ENCODE assay signal across 10 mouse cellular contexts in the genomic region with DNA sequence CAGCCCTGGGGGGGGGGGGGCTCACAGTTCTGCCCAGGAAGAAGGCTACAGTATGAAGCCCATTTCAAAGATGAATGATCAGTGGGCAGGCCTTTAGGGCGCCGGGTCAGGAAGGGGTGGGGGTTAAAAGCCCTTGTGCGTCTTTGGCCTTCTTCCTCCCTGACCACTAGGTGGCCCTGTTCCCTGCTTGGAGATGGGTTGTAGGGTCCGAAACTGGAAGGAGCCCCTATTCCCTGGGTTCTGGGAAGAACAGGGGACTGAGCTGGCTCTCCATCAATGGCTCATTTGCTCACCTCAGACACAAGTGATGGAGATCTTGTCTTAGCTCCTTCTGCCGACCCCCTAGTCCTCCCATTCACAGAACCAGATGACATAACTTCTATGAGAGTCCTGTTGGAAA. TPM values are rescaled to one million over a fixed set of nuclear protein-coding genes. Genes with fewer than 3 reads are reported as not detected.
DNase-seq lines count a peak whose midpoint lies in the region; ATAC-seq lines count a peak whose summit lies in the region.
"Had no signal": no experiment of that assay in that cellular context is flagged by ENCODE, and none has a peak within 500 bp of the region (broad histone marks: within the 10 kb centered on the region; RNA-seq: fewer than 3 reads in every experiment).

No protein-coding gene starts in this region.

- no peak overlapping the region; the same call in 1 of the 2 replicates for H3K9ac ChIP-seq in neural tube, embryonic 15.5 days (replicated peaks)
- H3K9ac ChIP-seq in midbrain, embryonic 14.5 days (replicated peaks; ENCODE audit: low read length): no peak overlapping the region
- H3K9ac ChIP-seq: midbrain, embryonic 12.5 days had no signal

- peak; percentile 64 to 79 for DNase-seq in cerebellum, postnatal 14 days
- DNase-seq in cerebellum, adult 9-10 months: no peak
- DNase-seq in neural tube, embryonic 10.5 days (ENCODE audit: extremely low spot score, low spot score): peak; percentile 47
- DNase-seq in embryo, embryonic 9.5 days (ENCODE audit: extremely low spot score): peak; percentile 64
- peak; percentile 72 for DNase-seq in midbrain, embryonic 14.5 days
- no peak for DNase-seq in adrenal gland, adult 18-20 months (ENCODE audit: low spot score in 2 of 2)
- DNase-seq in thymus, postnatal 10 days (ENCODE audit: low spot score in 2 of 2): no peak

- no peak overlapping the region for H3K4me2 ChIP-seq in neural tube, embryonic 15.5 days
- H3K4me2 ChIP-seq in midbrain, embryonic 14.5 days (ENCODE audit: low read length): no peak overlapping the region
- H3K4me2 ChIP-seq: midbrain, embryonic 12.5 days had no signal

- 7% methylated on average over 5 of the region's 5 CpGs for WGBS in neural tube, embryonic 15.5 days
- WGBS in midbrain, embryonic 14.5 days: 8% methylated on average over 5 of the region's 5 CpGs

- no peak overlapping the region for H3K4me3 ChIP-seq in neural tube, embryonic 15.5 days (replicated peaks)
- no peak overlapping the region for H3K4me3 ChIP-seq in midbrain, embryonic 14.5 days (replicated peaks; ENCODE audit: low read depth, low read length)
- H3K4me3 ChIP-seq: midbrain, embryonic 12.5 days had no signal

- ATAC-seq in neural tube, embryonic 15.5 days (ENCODE audit: low FRiP score): no peak
- ATAC-seq in midbrain, embryonic 14.5 days (ENCODE audit: low FRiP score, low TSS enrichment): no peak

- no peaks in the 10 kb centered on the region for H3K36me3 ChIP-seq in neural tube, embryonic 15.5 days
- H3K36me3 ChIP-seq in midbrain, embryonic 14.5 days (ENCODE audit: control insufficient read depth, insufficient read depth, low read length): no peaks in the 10 kb centered on the region
- H3K36me3 ChIP-seq: midbrain, embryonic 12.5 days had no signal

- peaks cover 10% of the 10 kb centered on the region for H3K27me3 ChIP-seq in neural tube, embryonic 15.5 days (replicated peaks)
- H3K27me3 ChIP-seq in midbrain, embryonic 14.5 days (ENCODE audit: control insufficient read depth, insufficient read depth, low read length): peaks cover 15% of the 10 kb centered on the region

- H3K9me3 ChIP-seq in neural tube, embryonic 15.5 days (replicated peaks): no peaks in the 10 kb centered on the region
- H3K9me3 ChIP-seq in midbrain, embryonic 14.5 days (ENCODE audit: control insufficient read depth, low read length): no peaks in the 10 kb centered on the region
- H3K9me3 ChIP-seq: midbrain, embryonic 12.5 days had no signal

- H3K27ac ChIP-seq in neural tube, embryonic 15.5 days (replicated peaks): no peak overlapping the region
- no peak overlapping the region for H3K27ac ChIP-seq in midbrain, embryonic 14.5 days (replicated peaks; ENCODE audit: low read depth, low read length)
- H3K27ac ChIP-seq: midbrain, embryonic 12.5 days had no signal

- peaks cover 57% of the 10 kb centered on the region for H3K4me1 ChIP-seq in neural tube, embryonic 15.5 days
- H3K4me1 ChIP-seq in midbrain, embryonic 14.5 days (ENCODE audit: control insufficient read depth, insufficient read depth, low read length): peaks cover 22% of the 10 kb centered on the region

RNA-seq across cellular contexts. Expression of gene Chd5, which starts 4.8 kb away (rescaled TPM):
- 46.3 and 53.7 TPM in 2 replicates for polyA plus RNA-seq in neural tube, embryonic 15.5 days (2015; fragmentation: Nextera tagmentation; extraction: Ambion mirVana)
- 38.4 and 53.5 TPM in 2 replicates for polyA plus RNA-seq in midbrain, embryonic 14.5 days (2014; fragmentation: Nextera tagmentation; extraction: Ambion mirVana)
- total RNA-seq in adrenal gland, adult 18-20 months (2021): 1 to 10 TPM; 6.9 to 9.7 TPM

RNA-seq across cellular contexts. Expression of gene Rpl22, which starts 17.8 kb away (rescaled TPM):
- 148 and 190 TPM in 2 replicates for polyA plus RNA-seq in neural tube, embryonic 15.5 days (2015; fragmentation: Nextera tagmentation; extraction: Ambion mirVana)
- 165 and 174 TPM in 2 replicates for polyA plus RNA-seq in midbrain, embryonic 14.5 days (2014; fragmentation: Nextera tagmentation; extraction: Ambion mirVana)
- total RNA-seq in adrenal gland, adult 18-20 months (2021): 100 to 1,000 TPM; 443 to 509 TPM

RNA-seq across cellular contexts. Expression of gene Rnf207, which starts 24.5 kb away (rescaled TPM):
- polyA plus RNA-seq in neural tube, embryonic 15.5 days (2015; fragmentation: Nextera tagmentation; extraction: Ambion mirVana): 7.8 and 12.4 TPM in 2 replicates
- 4.2 and 6.9 TPM in 2 replicates for polyA plus RNA-seq in midbrain, embryonic 14.5 days (2014; fragmentation: Nextera tagmentation; extraction: Ambion mirVana)
- 1 to 10 TPM in 1 of 2 experiments, under 1 TPM in 1; 0.43 to 1.3 TPM for total RNA-seq in adrenal gland, adult 18-20 months (2021)

RNA-seq across cellular contexts. Expression of gene Icmt, which starts 46.3 kb away (rescaled TPM):
- polyA plus RNA-seq in neural tube, embryonic 15.5 days (2015; fragmentation: Nextera tagmentation; extraction: Ambion mirVana): 20.0 and 21.1 TPM in 2 replicates
- 14.9 and 23.7 TPM in 2 replicates for polyA plus RNA-seq in midbrain, embryonic 14.5 days (2014; fragmentation: Nextera tagmentation; extraction: Ambion mirVana)
- total RNA-seq in adrenal gland, adult 18-20 months (2021): 10 to 100 TPM; 52.1 to 55.6 TPM

RNA-seq across cellular contexts. Expression of gene Hes3, which starts 51.8 kb away (rescaled TPM):
- polyA plus RNA-seq in neural tube, embryonic 15.5 days (2015; fragmentation: Nextera tagmentation; extraction: Ambion mirVana): 0.19 and 0.29 TPM in 2 replicates
- 0.39 and 1.2 TPM in 2 replicates for polyA plus RNA-seq in midbrain, embryonic 14.5 days (2014; fragmentation: Nextera tagmentation; extraction: Ambion mirVana)
- not detected for total RNA-seq in adrenal gland, adult 18-20 months (2021)
- polyA plus RNA-seq: heart, embryonic 16.5 days had no signal

Comparison
In these comparisons a context has a peak if more than half of its experiments do, and no peak if none do; other contexts are left out.
1. DNase-seq: peak in cerebellum, postnatal 14 days (2 of 2), neural tube, embryonic 10.5 days (single experiment), embryo, embryonic 9.5 days (single experiment) and midbrain, embryonic 14.5 days (single experiment); none in cerebellum, adult 9-10 months (single experiment), adrenal gland, adult 18-20 months (0 of 2) and thymus, postnatal 10 days (0 of 2).